Mouse (Mus musculus) ovary, postnatal 36 days (tissue): ENCODE measurements at regions not wholly inside any gene's neighbourhood (a gene's known extent, or its start where the extent isn't known, plus 50 kb on each side); places are given as distances from the start of the nearest gene placed in this dataset.

Experiments
- DNase-seq: peaks from one replicate; pipeline ENCODE4 v3.0.0; 2022; ENCODE audit warnings: low spot score, mixed read lengths

GRCm38 (mm10) chr9:46388677-46389676 is 69.2 kb upstream of the 4931429L15Rik start:
- no peak for DNase-seq

GRCm38 (mm10) chr9:46386333-46386732 is 66.5 kb upstream of the 4931429L15Rik start:
- DNase-seq: no peak

GRCm38 (mm10) chr9:46381342-46381741 is 61.6 kb upstream of the 4931429L15Rik start:
- DNase-seq: no peak

GRCm38 (mm10) chr9:46379453-46379852 is 59.7 kb upstream of the 4931429L15Rik start:
- no peak for DNase-seq

- no peak for DNase-seq
These were observed 58.6 kb upstream of the 4931429L15Rik start for GRCm38 (mm10) chr9:46378339-46378738.
